Mouse (Mus musculus): ENCODE results near the gene Tldc1. TPM values are rescaled to one million over a fixed set of nuclear protein-coding genes. Genes with fewer than 3 reads are reported as not detected.
A peak's percentile ranks its signal among the peaks of the same experiment; 100 is the strongest.

Gene Tldc1
- polyA plus RNA-seq, 1 experiment from 2014 or later: 12.5 TPM

DNA sequence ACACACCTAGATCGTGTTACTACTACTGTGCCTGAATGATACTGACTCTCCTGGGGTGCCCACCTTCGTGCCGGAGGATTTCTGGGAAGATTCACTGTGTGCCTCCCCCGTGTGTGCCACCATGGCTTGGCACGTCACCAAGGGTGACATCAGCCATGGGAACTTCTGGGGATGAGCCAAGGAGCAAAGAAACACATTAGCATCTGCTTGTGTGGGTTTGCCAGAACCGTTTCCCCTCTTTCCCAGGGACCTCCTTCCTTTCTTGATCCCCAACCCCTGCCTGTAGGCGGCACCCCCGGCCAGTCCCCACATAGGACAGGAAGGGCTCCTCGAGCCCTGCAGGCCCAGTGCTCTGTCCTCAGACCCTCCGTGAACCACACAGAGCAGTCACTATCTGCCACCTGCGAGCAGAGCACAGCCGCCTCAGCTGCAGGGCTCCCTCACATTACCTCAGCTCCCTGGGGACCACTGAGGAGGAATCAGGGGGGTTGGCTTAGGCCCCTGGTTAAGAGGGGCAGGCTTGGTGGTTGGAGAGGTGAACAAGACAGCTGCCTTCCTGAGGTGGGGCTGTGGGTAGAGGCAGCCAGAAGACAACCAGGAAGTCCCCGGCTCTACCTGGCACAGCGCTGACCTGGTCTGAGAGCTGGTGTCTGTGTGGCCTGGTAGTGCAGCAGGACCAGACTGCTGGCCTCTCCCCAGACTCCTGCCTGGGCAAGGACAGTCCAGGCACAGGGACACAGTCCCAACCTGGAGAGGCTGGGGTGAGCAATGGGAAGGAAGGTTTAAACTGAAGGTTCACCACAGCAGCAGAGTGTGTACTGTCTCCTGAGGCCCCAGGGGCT is 28.4 kb upstream of the Tldc1 start:
- 55% methylated on average over 14 of the region's 14 CpGs for WGBS
- no peak overlapping the region; the same call in 1 of the 2 replicates for H3K27ac ChIP-seq (ENCODE audit: low read length)
- H3K9me3 ChIP-seq (replicated peaks; ENCODE audit: control insufficient read depth, low read length): no peaks in the 10 kb centered on the region
- H3K27me3 ChIP-seq (ENCODE audit: control insufficient read depth, insufficient read depth, low read length): no peaks in the 10 kb centered on the region
- ATAC-seq (replicated peaks; ENCODE audit: extremely low read depth, insufficient read depth, low FRiP score): peak; percentile 23; the same call in 1 of the 2 replicates
- no peak overlapping the region for H3K4me3 ChIP-seq (ENCODE audit: low read length)
- no peak overlapping the region for H3K9ac ChIP-seq (ENCODE audit: low read length)
- peaks cover 2% of the 10 kb centered on the region; the same call in 1 of the 2 replicates for H3K36me3 ChIP-seq (ENCODE audit: control insufficient read depth, insufficient read depth)
- H3K4me1 ChIP-seq (ENCODE audit: control insufficient read depth, insufficient read depth, low read length): peaks cover 3% of the 10 kb centered on the region; the same call in 1 of the 2 replicates
- H3K4me2 ChIP-seq (ENCODE audit: low read depth, low read length): no peak overlapping the region

GRCm38 (mm10) chr8:119805275-119805674 is 27.1 kb upstream of the Tldc1 start:
- H3K9me3 ChIP-seq (replicated peaks; ENCODE audit: control insufficient read depth, low read length): no peaks in the 10 kb centered on the region

GRCm38 (mm10) chr8:119802592-119802991 is 24.4 kb upstream of the Tldc1 start:
- Histone ChIP-seq H3K9me3 (replicated peaks; ENCODE audit: control insufficient read depth, low read length) (no peaks in the 10 kb centered on the region), H3K4me2 (ENCODE audit: low read depth, low read length) (no peak overlapping the region), H3K36me3 (ENCODE audit: control insufficient read depth, insufficient read depth) (no peaks in the 10 kb centered on the region), H3K27me3 (ENCODE audit: control insufficient read depth, insufficient read depth, low read length) (no peaks in the 10 kb centered on the region), H3K4me3 (ENCODE audit: low read length) (no peak overlapping the region), H3K9ac (ENCODE audit: low read length) (no peak overlapping the region), H3K27ac (ENCODE audit: low read length) (no peak overlapping the region), H3K4me1 (ENCODE audit: control insufficient read depth, insufficient read depth, low read length) (peaks cover 9% of the 10 kb centered on the region)
- WGBS: 87% methylated on average over 1 of the region's 1 CpGs
- no peak for ATAC-seq (replicated peaks; ENCODE audit: extremely low read depth, insufficient read depth, low FRiP score)

More at GRCm38 (mm10) chr8:119805275-119805674, 27.1 kb upstream of the Tldc1 start:
- Histone ChIP-seq H3K36me3 (ENCODE audit: control insufficient read depth, insufficient read depth) (peaks cover 2% of the 10 kb centered on the region; the same call in 1 of the 2 replicates), H3K4me2 (ENCODE audit: low read depth, low read length) (no peak overlapping the region), H3K27ac (ENCODE audit: low read length) (no peak overlapping the region), H3K4me1 (ENCODE audit: control insufficient read depth, insufficient read depth, low read length) (0 out of 2 replicates have a peak, but pooled peaks cover 3% of the 10 kb centered on the region), H3K4me3 (ENCODE audit: low read length) (no peak overlapping the region), H3K9ac (ENCODE audit: low read length) (no peak overlapping the region), H3K27me3 (ENCODE audit: control insufficient read depth, insufficient read depth, low read length) (no peaks in the 10 kb centered on the region)
- WGBS: 75% methylated on average over 8 of the region's 8 CpGs
- no peak for ATAC-seq (replicated peaks; ENCODE audit: extremely low read depth, insufficient read depth, low FRiP score)

DNA sequence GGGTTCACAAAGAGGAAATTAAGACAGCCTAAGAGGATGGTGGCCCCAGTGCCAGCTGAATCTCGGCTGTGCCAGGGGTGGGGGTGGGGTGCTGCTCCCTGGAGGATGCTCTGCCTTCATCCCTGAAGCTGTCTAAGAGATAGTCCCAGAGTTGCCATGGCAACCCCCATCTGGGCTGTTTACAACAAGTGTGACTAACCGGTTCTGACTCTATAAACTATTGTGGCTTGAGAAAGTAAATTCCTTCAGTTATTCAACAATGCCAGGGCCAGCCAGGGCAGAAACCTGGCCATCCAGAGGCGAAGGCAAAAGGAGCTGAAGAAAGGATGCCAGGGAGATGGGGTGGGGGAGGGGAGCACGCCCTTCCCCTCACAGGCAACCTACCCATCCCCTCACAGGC is 23.0 kb upstream of the Tldc1 start:
- no peak for ATAC-seq (replicated peaks; ENCODE audit: extremely low read depth, insufficient read depth, low FRiP score)
- no peaks in the 10 kb centered on the region for H3K27me3 ChIP-seq (ENCODE audit: control insufficient read depth, insufficient read depth, low read length)
- H3K4me3 ChIP-seq (ENCODE audit: low read length): no peak overlapping the region
- H3K4me2 ChIP-seq (ENCODE audit: low read depth, low read length): no peak overlapping the region
- no peaks in the 10 kb centered on the region for H3K9me3 ChIP-seq (replicated peaks; ENCODE audit: control insufficient read depth, low read length)
- no peaks in the 10 kb centered on the region for H3K36me3 ChIP-seq (ENCODE audit: control insufficient read depth, insufficient read depth)
- no peak overlapping the region for H3K27ac ChIP-seq (ENCODE audit: low read length)
- H3K4me1 ChIP-seq (ENCODE audit: control insufficient read depth, insufficient read depth, low read length): peaks cover 6% of the 10 kb centered on the region
- no peak overlapping the region for H3K9ac ChIP-seq (ENCODE audit: low read length)
- WGBS: 25% methylated on average over 4 of the region's 4 CpGs

DNA sequence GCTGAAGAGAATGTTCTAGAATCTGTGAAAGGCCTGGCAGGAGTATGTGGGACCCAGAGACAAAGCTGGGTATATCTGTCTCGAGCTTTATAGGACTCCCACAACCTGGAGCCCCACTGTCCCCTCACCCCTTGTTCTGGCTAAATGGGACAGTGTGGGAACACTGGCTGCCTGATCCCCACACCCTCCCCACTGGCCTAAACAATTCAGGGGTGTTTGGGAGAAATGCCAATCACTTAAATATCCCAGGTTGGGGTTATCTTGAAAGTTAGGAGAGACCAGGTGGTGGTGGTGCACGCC is 20.7 kb upstream of the Tldc1 start:
- H3K36me3 ChIP-seq (ENCODE audit: control insufficient read depth, insufficient read depth): no peaks in the 10 kb centered on the region
- no peak for ATAC-seq (replicated peaks; ENCODE audit: extremely low read depth, insufficient read depth, low FRiP score)
- WGBS: 65% methylated on average over 2 of the region's 2 CpGs
- no peak overlapping the region for H3K4me3 ChIP-seq (ENCODE audit: low read length)
- H3K9ac ChIP-seq (ENCODE audit: low read length): no peak overlapping the region
- H3K4me1 ChIP-seq (ENCODE audit: control insufficient read depth, insufficient read depth, low read length): peaks cover 6% of the 10 kb centered on the region
- H3K27ac ChIP-seq (ENCODE audit: low read length): no peak overlapping the region
- peak overlapping the region; percentile 57 for H3K4me2 ChIP-seq (ENCODE audit: low read depth, low read length)
- H3K27me3 ChIP-seq (ENCODE audit: control insufficient read depth, insufficient read depth, low read length): no peaks in the 10 kb centered on the region
- no peaks in the 10 kb centered on the region for H3K9me3 ChIP-seq (replicated peaks; ENCODE audit: control insufficient read depth, low read length)

DNA sequence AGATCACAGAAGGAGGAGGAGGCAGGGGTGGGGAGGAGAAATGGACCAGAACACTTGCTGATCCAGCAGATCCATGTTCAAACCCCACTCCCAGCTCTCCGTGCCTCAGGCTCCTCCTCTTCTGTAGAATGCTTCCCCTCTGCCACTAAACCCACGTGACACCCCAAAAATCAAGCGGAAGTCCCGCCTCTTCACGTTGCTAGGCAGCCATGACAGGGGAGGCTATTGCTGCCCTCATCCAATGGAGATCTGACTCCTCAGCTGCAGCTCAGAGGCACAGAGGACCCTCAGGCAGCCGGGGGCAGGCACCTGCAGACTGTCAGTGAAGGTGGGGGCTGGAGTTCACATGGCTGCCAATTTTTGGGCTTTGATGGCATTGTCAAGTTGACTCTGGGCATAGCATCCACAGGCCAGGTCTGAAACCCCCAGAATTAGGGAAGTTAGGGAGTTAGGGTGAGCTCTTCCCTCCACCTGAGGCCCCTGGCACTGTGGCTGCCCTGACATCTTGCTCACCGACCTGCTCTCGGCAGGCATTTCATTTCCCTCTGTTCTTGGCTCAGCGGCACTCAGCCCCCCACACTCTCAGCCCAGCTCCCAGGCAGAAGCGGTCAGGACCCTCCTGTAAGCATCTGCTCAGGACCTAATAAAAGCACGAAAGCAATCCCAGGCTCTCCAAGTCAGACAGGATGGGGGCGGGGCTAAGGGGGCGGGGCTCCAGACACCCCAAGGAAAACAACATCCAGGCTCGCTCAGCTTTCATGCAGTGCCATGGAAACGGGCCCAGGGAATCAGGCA is 20.2 kb upstream of the Tldc1 start:
- Histone ChIP-seq H3K4me1 (ENCODE audit: control insufficient read depth, insufficient read depth, low read length) (peaks cover 6% of the 10 kb centered on the region), H3K36me3 (ENCODE audit: control insufficient read depth, insufficient read depth) (no peaks in the 10 kb centered on the region), H3K27ac (ENCODE audit: low read length) (peak overlapping the region; percentile 34), H3K4me2 (ENCODE audit: low read depth, low read length) (peak overlapping the region; percentile 57), H3K4me3 (ENCODE audit: low read length) (peak overlapping the region; percentile 22; the same call in 1 of the 2 replicates), H3K27me3 (ENCODE audit: control insufficient read depth, insufficient read depth, low read length) (no peaks in the 10 kb centered on the region), H3K9me3 (replicated peaks; ENCODE audit: control insufficient read depth, low read length) (no peaks in the 10 kb centered on the region), H3K9ac (ENCODE audit: low read length) (0 out of 2 replicates have a peak overlapping the region, but pooled peaks have one; percentile 41)
- peak; percentile 59 for ATAC-seq (replicated peaks; ENCODE audit: extremely low read depth, insufficient read depth, low FRiP score)
- 12% methylated on average over 15 of the region's 15 CpGs for WGBS

DNA sequence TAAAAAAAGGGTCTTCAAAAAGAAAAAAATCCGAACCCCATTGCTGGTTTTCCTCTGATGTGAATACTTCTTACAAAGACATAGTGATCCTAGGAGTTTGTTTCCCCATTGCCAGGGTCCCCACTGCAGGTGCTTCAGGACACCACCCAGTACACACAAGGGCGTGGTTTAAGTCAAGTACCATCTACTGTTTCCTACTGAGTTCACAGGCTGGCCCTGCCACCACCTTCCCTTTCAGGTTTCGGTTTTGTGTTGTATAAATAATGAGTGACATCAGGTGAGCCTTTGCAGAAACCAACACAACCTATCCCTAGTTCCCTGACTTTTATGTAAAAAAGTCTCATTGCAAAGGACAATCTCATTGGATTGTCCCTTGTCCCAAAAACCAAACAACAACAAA is 17.4 kb upstream of the Tldc1 start:
- WGBS: 85% methylated on average over 3 of the region's 3 CpGs
- H3K9me3 ChIP-seq (replicated peaks; ENCODE audit: control insufficient read depth, low read length): no peaks in the 10 kb centered on the region
- H3K4me2 ChIP-seq (ENCODE audit: low read depth, low read length): no peak overlapping the region
- no peak overlapping the region for H3K27ac ChIP-seq (ENCODE audit: low read length)
- H3K4me1 ChIP-seq (ENCODE audit: control insufficient read depth, insufficient read depth, low read length): peaks cover 12% of the 10 kb centered on the region
- no peak overlapping the region for H3K9ac ChIP-seq (ENCODE audit: low read length)
- no peaks in the 10 kb centered on the region for H3K36me3 ChIP-seq (ENCODE audit: control insufficient read depth, insufficient read depth)
- H3K27me3 ChIP-seq (ENCODE audit: control insufficient read depth, insufficient read depth, low read length): no peaks in the 10 kb centered on the region
- no peak overlapping the region for H3K4me3 ChIP-seq (ENCODE audit: low read length)
- no peak for ATAC-seq (replicated peaks; ENCODE audit: extremely low read depth, insufficient read depth, low FRiP score)

- H3K9ac ChIP-seq (ENCODE audit: low read length): no peak overlapping the region
Observed at GRCm38 (mm10) chr8:119794689-119795088, 16.5 kb upstream of the Tldc1 start.

More at GRCm38 (mm10) chr8:119794689-119795088, 16.5 kb upstream of the Tldc1 start:
- no peak overlapping the region for H3K27ac ChIP-seq (ENCODE audit: low read length)
- no peaks in the 10 kb centered on the region for H3K27me3 ChIP-seq (ENCODE audit: control insufficient read depth, insufficient read depth, low read length)
- peaks cover 12% of the 10 kb centered on the region for H3K4me1 ChIP-seq (ENCODE audit: control insufficient read depth, insufficient read depth, low read length)
- no peak overlapping the region for H3K4me3 ChIP-seq (ENCODE audit: low read length)
- H3K9me3 ChIP-seq (replicated peaks; ENCODE audit: control insufficient read depth, low read length): no peaks in the 10 kb centered on the region
- no peak overlapping the region for H3K4me2 ChIP-seq (ENCODE audit: low read depth, low read length)
- WGBS: 49% methylated on average over 7 of the region's 7 CpGs
- ATAC-seq (replicated peaks; ENCODE audit: extremely low read depth, insufficient read depth, low FRiP score): no peak
- H3K36me3 ChIP-seq (ENCODE audit: control insufficient read depth, insufficient read depth): no peaks in the 10 kb centered on the region
